Mouse (Mus musculus) adipose tissue, adult 10 weeks (tissue): ENCODE measurements around the gene Mst1r. TPM values are rescaled to one million over a fixed set of nuclear protein-coding genes. Genes with fewer than 3 reads are reported as not detected.

Experiments
- polyA plus RNA-seq: library from polyadenylated mRNA; stranded (reverse); fragments of 350-450 nt; fragmentation: Illumina TruSeq; extraction: RNeasy Lipid Tissue Mini Kit (QIAGEN cat#74804); gene quantifications from one replicate; pipeline ENCODE4 v1.2.3, GENCODE M21; 2014; ENCODE audit warnings: low read depth, low replicate concordance

Gene Mst1r
- polyA plus RNA-seq, result 10.8 TPM

DNA sequence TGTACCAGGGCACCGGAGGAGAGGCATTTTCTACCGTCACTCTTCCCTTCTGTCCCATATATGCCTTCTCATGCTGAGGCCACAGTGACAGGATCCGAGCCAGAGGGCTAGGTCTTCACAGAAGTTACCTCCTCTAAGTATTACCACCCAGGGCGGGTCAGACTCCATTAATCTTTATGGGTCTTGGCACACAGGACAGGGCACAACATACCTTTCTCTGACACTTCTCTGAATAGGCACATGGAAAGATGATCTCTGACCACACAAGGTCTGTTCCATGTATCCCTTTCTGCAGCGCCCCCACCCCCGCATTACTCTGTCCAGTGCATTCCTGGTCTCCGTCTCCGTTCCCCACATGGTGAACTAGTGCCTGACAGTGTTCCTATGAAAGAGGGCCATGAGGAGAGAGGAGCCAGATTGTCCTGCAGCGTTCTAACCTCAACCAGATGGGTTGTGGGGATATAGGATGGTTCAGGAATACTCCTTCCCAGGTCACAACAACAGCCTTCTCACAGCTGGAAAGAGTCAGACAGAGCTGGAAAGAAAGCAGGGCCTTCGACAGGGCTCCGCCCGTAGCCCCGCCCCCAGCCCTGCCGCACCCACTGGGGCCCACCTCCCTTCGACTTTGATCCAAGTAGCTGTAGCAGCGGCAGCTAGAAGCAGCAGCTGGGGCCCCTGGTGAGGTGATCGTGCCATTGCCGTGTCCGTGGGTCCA lies at the start of gene Mst1r:
Gene Mst1r (plus strand): TSS at position 622 of the 715 bp plus-strand sequence.

DNA sequence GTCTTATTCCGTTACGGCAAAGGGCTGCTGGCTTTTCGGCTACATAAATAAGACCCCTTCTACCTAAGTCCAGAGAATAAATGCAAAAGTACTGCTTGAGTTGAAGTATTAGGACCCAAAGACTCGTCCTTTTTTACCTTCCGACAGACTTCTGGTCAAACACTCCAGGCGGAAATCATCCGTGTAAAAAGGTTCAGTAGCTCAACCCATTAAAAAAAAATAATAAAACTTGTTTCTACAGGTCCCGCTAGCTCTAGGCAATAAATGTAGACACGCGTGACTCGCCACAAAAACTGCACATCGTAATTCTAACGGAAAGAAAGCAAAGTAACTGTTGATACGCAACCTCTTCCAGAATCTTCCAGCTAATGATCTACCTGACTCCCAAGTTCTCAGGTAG lies 33.5 kb upstream of the Mst1r start, which contains the start of gene Rbm6:
Gene Rbm6 (minus strand): TSS at position 101 of the 400 bp plus-strand sequence.

GRCm38 (mm10) chr9:107887804-107888266 lies 18.8 kb upstream of the Mst1r start, which contains the start of gene Mon1a:
Gene Mon1a, plus strand, starts transcription at chr9:107888151.

GRCm38 (mm10) chr9:107928169-107928568 lies 21.5 kb downstream of the Mst1r start, which contains the start of gene Actl11:
Gene Actl11, plus strand, starts transcription at chr9:107928469.

GRCm38 (mm10) chr9:107935374-107935773 lies 28.7 kb downstream of the Mst1r start, which contains the start of gene Camkv:
Gene Camkv, plus strand, starts transcription at chr9:107935674.

DNA sequence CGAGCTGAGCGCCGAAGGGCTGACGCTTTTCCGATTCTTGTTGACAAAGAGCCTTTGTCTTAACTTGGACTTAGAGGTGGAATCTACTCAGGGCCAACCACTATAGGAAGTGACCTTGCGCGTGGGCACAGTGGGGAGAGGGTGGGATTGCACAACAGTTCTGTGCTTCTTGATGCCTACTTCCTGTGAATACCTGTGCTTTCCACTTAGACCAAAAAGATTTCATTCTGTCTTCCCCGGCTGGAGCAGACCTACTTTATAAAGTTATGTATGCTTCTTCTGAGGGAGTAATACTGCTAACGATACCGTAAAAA lies 43.2 kb downstream of the Mst1r start, which contains the start of gene Traip:
Gene Traip (plus strand): TSS at position 215 of the 314 bp plus-strand sequence.

Other genes with a start within 250 kb of the Mst1r start
- gene Slc38a3, start 237.3 kb upstream of the Mst1r start, polyA plus RNA-seq, result 7.4 TPM
- not detected for gene Gnat1, start 227.2 kb upstream of the Mst1r start, polyA plus RNA-seq
- 24.8 TPM for gene Sema3f, start 196.4 kb upstream of the Mst1r start, polyA plus RNA-seq
- gene Rbm5, start 135.9 kb upstream of the Mst1r start, polyA plus RNA-seq, result 101 TPM
- gene Rbm6, start 33.6 kb upstream of the Mst1r start, polyA plus RNA-seq, result 49.4 TPM
- 14.8 TPM for gene Mon1a, start 18.7 kb upstream of the Mst1r start, polyA plus RNA-seq
- gene Actl11, start 21.6 kb downstream of the Mst1r start, polyA plus RNA-seq, result 5.8 TPM
- 0.51 TPM for gene Camkv, start 28.8 kb downstream of the Mst1r start, polyA plus RNA-seq
- 1.1 TPM for gene Traip, start 43.3 kb downstream of the Mst1r start, polyA plus RNA-seq
- 30.8 TPM for gene Uba7, start 68.6 kb downstream of the Mst1r start, polyA plus RNA-seq
- gene Gm20661, start 76.2 kb downstream of the Mst1r start, polyA plus RNA-seq, result 1.5 TPM
- gene Inka1, start 79.0 kb downstream of the Mst1r start, polyA plus RNA-seq, result 7.1 TPM
- gene Cdhr4, start 85.6 kb downstream of the Mst1r start, polyA plus RNA-seq, result 13.2 TPM
- 1.5 TPM for gene Gm20662, start 89.5 kb downstream of the Mst1r start, polyA plus RNA-seq
- gene Ip6k1, start 95.6 kb downstream of the Mst1r start, polyA plus RNA-seq, result 73.8 TPM
- gene Gmppb, start 142.4 kb downstream of the Mst1r start, polyA plus RNA-seq, result 51.6 TPM
- gene Amigo3, start 146.3 kb downstream of the Mst1r start, polyA plus RNA-seq, result 4.1 TPM
- 0.15 TPM for gene Mst1, start 173.6 kb downstream of the Mst1r start, polyA plus RNA-seq
- 44.0 TPM for gene Rnf123, start 176.5 kb downstream of the Mst1r start, polyA plus RNA-seq
- 51.9 TPM for gene Apeh, start 187.7 kb downstream of the Mst1r start, polyA plus RNA-seq